Mouse (Mus musculus) adrenal gland, postnatal 10 days (tissue): ENCODE measurements at regions not wholly inside any gene's neighbourhood (a gene's known extent, or its start where the extent isn't known, plus 50 kb on each side); places are given as distances from the start of the nearest gene placed in this dataset.

Source experiments
- DNase-seq: peaks from one replicate; pipeline ENCODE4 v3.0.0; 2021; ENCODE audit warnings: mixed read lengths

GRCm38 (mm10) chr12:56472856-56473647, 63.7 kb downstream of the Nkx2-1 start:
- no peak for DNase-seq

DNA sequence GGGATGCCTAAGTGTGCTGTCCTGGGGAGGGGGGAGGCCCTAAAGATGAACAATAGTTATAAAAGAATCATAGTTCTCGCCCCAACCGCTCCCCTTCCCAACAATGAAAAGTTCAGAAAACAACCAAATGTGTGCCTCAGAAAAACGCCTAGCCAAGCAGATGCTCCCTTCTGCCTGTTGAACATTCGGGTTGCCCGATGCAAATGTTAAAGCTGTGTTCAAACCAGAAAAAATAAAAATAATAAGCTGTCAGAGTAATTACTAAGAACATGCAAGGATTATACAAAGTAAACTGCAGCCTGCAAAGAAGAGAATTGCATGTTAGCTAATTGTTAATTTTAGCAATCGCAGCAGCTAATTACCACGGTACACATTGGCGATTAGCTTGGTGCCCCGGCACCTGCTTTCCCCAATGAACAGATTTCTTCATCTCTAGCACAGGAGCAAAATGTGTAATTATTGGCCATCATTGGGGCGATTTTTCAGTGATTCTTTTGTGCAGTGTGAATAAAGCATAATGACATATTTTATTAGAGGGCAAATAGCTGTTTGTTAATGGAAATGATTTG, 65.7 kb downstream of the Nkx2-1 start:
- no peak for DNase-seq

DNA sequence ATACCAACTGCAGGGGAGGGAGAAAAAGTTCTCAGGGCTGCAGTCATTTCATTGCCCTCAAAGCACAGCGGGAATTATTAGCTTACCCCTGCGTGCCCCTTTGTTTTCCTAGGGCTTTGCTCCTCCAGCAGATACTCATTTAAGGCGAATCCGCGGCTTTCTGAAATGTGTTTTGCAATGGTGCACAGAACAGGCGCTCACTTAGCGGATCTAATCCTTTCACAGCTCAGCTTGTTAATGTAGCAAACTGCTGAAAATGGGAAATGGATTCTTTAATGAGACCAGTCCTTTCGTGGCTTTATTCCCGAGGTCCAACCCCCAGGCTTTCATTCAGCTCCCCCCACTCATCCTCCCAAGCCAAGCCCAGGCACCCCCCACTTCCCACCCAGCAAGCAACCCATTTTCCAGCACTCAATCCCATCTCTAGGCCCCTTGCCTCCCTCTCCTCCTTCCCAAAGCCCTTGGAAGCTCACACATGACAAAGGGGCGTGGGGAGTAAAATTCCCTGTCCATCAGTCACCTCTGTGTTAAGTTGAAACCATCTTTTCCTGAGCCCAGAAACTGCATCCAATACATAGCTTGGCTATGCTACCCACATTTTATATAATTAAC, 77.1 kb downstream of the Nkx2-1 start:
- DNase-seq = no peak

DNA sequence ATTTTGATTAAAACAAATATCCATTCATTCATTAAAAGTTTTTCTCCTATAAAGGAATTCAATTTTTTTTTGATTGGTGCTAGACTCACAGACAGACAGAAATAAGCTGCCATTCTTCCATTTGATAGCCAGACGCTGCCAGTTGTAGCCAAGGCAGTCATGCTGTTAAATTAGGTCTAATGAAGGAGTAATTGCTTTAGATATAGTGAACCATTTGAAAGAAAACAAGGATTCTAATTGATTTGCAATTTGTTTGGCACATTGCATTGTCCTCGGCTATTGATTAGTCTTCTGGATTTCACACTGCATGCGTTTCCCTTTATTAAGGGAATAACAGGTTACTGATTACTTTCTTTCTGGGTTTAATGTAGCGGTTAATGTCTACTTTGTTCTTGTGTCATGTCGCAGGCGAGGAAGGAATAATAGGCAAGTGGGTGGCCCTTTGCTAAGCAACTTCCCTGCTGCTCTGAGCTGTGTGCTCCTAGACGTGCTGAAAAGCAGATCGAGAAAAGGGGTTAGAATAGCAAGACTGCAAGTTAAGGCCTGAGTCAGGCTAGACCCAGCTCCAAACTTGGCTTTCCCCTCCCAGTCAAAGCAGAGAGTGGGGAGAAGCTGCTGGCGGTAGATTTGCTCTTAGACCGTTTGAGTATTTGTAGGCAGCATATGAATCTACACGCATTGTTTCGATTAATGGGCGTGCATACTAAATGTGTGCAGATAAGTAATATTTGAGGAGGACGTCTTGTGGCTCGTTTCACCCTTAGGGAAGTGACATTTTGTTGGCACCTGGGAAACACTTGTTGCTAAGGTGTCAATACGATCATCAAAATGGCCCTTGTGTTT, 77.8 kb downstream of the Nkx2-1 start:
- DNase-seq = no peak

DNA sequence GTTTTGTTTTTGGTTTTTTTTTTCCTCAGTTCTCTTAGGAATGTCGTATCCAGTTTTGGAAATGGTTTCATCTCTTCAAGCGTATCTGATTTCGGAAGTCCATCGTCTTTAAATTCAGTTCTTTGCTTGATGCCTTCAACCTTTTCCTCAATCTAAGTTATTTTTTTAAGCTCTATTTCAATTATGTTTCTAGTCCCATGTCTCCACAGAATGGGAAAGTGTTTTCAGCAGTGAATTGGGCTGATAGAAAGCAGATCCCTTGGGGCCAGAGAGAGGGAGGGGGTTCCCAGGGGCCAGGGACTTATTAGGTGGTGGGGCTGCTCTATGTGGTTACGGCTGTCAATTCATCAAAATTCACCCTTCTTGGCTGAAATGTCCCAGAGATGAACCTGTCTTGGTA, 78.8 kb downstream of the Nkx2-1 start:
- DNase-seq = no peak

GRCm38 (mm10) chr12:56457356-56457755, 79.4 kb downstream of the Nkx2-1 start:
- DNase-seq = no peak

DNA sequence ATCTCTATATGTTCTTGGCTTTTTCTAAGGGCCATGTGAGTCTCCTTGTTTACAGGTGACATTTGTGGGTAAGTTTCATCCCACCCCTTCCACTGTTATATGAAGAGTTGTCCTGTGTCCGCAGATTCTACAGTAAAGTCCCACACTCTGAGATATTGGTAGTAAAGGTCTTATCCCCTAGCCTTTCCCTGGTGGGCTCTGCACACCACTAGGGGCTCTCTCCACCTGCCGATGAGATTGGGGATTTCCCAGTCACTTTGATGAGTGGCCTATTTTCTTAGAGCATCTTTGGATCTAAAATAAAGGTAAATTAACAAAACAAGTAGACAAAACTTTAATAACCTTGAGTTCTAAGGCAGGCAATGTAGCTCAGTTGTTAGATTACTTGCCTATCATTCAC, 86.4 kb downstream of the Nkx2-1 start:
- no peak for DNase-seq

DNA sequence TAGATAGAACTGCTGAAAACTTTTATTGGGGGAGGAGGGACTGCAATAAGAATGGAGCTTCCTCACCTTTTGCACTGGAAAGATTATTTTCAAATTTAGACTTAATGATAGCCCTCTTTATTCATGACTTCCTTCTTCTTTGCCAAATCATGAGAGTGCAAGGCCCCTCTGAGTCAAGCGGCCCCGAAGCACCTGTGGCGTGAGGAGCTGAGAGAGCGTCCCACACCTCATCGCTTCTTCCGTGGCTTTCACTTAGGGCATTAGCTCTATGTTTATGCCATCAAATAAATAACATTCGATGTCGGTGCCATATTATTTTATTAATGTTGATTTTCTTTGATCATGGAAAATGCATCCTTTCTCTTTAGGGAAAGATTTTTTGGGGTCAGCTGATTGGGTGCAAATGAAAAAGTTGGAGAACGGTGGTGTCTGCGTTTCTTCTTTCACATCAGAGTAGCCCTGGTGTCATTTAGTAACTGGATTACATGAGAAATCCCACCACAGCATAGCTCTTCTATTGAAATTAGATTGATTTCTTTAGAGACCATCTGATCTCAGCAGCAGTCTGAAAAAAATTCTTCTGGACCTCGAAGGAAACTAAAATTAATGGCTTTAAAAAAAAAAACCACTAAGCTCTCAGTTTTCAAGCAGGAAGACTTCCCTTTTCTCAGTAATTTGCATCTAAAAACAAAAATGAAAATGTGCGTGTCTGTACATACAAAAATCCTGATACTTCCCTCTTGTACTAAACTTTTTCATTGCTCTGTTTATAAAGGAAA, 87.7 kb downstream of the Nkx2-1 start:
- DNase-seq = no peak

DNA sequence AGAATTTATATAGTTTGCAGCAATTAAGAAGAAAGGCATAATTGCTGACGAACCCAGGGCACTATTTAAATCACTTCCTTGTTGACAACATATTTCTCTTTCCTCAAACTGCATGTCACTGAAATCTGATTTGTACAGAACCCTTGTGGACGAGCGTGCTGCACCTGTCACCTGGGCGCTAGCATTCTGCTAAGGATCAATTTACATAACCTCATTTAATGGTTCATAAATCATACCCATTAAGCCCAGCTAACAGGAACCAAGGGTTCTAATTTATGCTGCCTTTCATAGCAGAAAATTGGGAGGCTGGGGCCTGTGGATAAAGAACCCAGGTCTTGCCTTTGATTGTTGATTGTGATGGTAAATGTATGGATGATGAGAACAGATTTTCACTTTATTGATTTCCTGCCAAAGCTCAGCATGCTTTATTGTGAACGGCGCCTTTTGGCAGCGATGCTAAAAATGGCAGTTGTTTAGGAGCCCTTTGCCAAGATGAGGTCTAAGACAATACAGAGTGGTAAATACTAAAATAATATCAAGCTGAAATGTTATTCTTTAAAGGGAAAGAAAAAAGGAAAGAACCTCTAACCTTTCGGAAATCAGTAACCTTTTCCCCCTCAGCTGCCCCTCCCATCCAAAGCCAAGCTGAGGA, 95.4 kb downstream of the Nkx2-1 start:
- no peak for DNase-seq

DNA sequence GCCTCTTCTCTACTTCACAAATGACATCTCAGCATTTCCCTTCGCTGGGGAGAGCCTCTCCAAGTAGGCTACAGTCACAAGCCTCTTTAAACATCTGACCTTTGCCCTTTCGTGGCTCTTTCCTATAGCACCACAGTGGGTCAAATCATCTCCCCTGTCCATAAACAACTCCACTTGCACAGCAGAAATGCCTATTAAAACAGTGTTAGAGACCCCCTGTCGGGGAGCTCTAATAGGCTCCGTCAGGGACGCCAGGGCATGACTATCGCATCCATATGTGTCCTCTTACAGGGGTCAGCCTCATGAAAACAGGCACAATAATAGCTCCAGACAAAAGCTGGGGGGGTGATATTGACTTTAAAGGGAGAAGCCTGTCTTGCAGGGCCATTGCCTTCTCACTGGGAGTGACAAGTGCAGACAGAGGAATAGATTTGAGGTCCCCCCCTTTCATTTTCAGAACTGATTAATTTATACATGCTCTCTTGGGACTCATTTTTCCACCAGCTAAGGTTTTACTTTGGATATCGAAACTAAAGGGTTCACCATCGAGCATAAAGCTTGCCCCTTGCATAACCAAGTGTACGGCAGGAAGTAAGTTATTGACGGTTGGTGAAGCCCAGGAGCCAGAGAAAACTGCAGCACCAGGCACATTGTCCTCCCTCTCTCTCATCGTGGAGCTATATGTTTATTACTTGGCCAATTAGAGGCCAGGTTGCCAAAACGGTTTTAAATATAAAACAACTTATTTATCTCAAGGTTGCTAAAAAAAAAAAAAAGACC, 94.6 kb upstream of the Mbip start:
- no peak for DNase-seq

- DNase-seq = no peak
Measured at GRCm38 (mm10) chr12:56438384-56438783, 92.7 kb upstream of the Mbip start.

- no peak for DNase-seq
Measured at GRCm38 (mm10) chr12:56437975-56438374, 92.3 kb upstream of the Mbip start.

DNA sequence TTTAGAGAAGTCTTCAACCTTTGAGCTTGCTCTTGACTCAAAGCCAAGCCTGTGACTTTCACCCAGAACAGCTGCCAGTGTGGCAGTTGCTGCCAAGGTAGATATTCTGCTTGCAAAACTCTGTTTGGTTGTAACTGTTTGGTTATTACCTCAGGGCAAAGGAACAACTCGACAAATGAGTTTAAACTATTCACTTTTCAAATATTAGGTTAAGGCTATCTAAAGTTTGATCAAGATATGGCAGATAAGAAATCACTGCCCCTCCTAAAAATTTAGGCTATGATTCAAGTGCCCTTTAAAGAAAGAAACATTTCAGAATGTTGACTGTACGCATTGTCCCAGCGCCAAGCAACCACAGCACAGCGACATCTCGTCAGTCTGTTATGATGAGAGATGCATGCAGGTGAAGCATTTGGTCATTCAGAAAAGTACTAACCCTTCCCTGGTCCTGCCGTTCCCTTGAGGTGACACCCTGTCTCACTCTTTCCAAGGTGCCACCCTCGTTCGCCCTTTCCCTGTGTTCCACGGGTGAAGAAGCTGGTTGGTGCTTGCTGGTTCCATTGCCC, 81.1 kb upstream of the Mbip start:
- DNase-seq = peak; percentile 52

DNA sequence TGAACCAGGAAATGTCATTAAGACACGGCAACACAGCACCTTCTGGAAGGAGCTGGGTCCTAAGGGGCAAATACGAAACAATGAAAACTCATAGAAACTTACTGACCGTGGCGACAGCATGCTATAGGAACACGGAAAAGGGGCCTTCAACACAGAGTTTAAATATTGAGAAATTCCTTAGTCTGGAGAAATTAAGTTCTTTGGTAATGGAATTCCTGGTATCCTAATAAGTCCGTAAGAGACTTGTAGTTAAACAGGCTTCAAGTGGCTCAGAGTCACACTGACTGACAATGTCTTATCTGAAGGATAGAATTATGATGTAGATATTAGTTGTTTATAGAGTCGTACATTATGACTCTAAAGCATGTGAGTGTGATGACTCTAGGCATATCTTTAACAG, 70.4 kb upstream of the Mbip start:
- no peak for DNase-seq

- peak; percentile 77 for DNase-seq
Measured at GRCm38 (mm10) chr12:56414861-56415765, 69.4 kb upstream of the Mbip start.

GRCm38 (mm10) chr12:56405658-56406057, 60.0 kb upstream of the Mbip start:
- no peak for DNase-seq

GRCm38 (mm10) chr12:56404833-56405232, 59.1 kb upstream of the Mbip start:
- peak; percentile 69 for DNase-seq

DNA sequence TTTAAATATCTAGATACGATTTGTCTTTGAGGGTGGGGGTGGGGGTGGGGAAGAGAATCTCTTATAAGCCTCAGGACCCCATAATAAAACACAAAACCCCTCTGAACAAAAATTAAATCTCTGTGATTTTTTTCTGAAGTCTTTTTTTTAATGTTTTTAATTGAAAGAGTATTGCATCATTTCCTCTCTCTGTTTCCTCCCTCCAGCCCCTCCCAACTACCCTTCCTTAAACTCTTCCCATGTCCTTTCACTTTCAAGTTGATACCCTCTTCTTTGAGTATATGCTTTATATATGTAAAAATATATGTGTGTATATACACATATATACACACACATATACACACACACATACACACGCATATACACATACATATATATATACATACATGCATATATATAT, 58.6 kb upstream of the Mbip start:
- no peak for DNase-seq

DNA sequence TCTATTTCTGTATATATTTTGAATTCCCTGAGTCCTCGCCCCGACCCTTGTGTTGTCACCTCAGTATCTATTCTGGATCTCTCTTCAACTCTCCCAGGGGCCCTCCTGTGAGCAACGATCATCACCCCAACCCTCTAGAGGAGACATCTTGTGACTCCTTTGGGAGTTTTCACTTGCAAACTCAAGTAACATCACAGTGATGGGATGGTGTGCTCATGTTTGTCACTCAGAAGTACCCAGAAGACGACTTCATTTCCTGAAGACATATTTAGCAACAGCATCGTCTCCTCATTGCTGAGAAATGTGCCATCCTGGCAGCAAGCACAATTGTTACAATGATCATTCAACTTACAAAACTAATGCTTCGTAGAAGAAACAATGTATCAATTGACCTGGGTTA, 57.9 kb upstream of the Mbip start:
- no peak for DNase-seq
